26 mouse cellular contexts compared by ENCODE assay signal in genomic region chr5:90588104-90588503, GRCm38 (mm10). TPM values are rescaled to one million over a fixed set of nuclear protein-coding genes. Genes with fewer than 3 reads are reported as not detected.
DNase-seq lines count a peak whose midpoint lies in the region; ATAC-seq and TF ChIP-seq lines count a peak whose summit lies in the region.
"Had no signal": no experiment of that assay in that cellular context is flagged by ENCODE, and none has a peak within 500 bp of the region (broad histone marks: within the 10 kb centered on the region; RNA-seq: fewer than 3 reads in every experiment).

No protein-coding gene starts in this region.

- TF ChIP-seq RAD21 in CH12.LX (IDR thresholded peaks at IDR 0.05; ENCODE audit: low read depth, low read length) = no peak

- peaks cover 33% of the 10 kb centered on the region for H3K4me1 ChIP-seq in megakaryocyte, embryonic 14.5 days
- peaks cover 7 to 22% of the 10 kb centered on the region in 2 experiments for H3K4me1 ChIP-seq in CH12.LX (ENCODE audit: control insufficient read depth in 1 of 2, insufficient read depth in 2 of 2)
- H3K4me1 ChIP-seq: embryonic facial prominence, embryonic 10.5 days; embryonic facial prominence, embryonic 12.5 days; forebrain, embryonic 13.5 days had no signal

- H3K27ac ChIP-seq in CH12.LX (ENCODE audit: insufficient read depth, low read depth) = no peak overlapping the region
- H3K27ac ChIP-seq: embryonic facial prominence, embryonic 10.5 days; embryonic facial prominence, embryonic 12.5 days; forebrain, embryonic 13.5 days; forebrain, embryonic 15.5 days had no signal

- ATAC-seq in megakaryocyte, adult 5-6 weeks (ENCODE audit: poor library complexity, severe bottlenecking) = no peak

- peak; percentile 27 for DNase-seq in 3134 (ENCODE audit: extremely low read depth, insufficient read length, low spot score)
- DNase-seq in CH12.LX (ENCODE audit: extremely low read depth) = no peak
- DNase-seq in adrenal gland, postnatal 14 days = no peak
- no peak for DNase-seq in embryo, embryonic 9.5 days (ENCODE audit: extremely low spot score)
- DNase-seq: adrenal gland, adult 8-10 months; adrenal gland, postnatal 25 days; B cell, adult 2 months; cerebellum, adult 11 months; cerebellum, adult 18-20 months; cerebellum, adult 8-10 months; cerebellum, adult 9-11 months; cerebellum, postnatal 14 days; cerebellum, postnatal 36 days; embryo, embryonic 11 days had no signal

- TF ChIP-seq CTCF in CH12.LX (conservative IDR thresholded peaks at IDR 0.05 in 1 of 2, IDR thresholded peaks at IDR 0.05 in 1 of 2; ENCODE audit: low read depth in 2 of 2, low read length in 2 of 2) = no peak

- dilution Hi-C loops in CH12.LX (cut with MboI; ENCODE audit: extremely low pct_ligation_motif_present, extremely low pct_unique_long_range_greater_than_20kb, low sequenced_read_pairs) = no loop called here

- H3K9ac ChIP-seq in CH12.LX (ENCODE audit: insufficient read depth, low read depth) = no peak overlapping the region
- H3K9ac ChIP-seq: embryonic facial prominence, embryonic 12.5 days; forebrain, embryonic 13.5 days had no signal

- H3K4me3 ChIP-seq in megakaryocyte, embryonic 14.5 days (replicated peaks) = peak overlapping the region; percentile 73
- H3K4me3 ChIP-seq in CH12.LX (replicated peaks in 1 of 3; ENCODE audit: low read depth in 2 of 3, low read length in 2 of 3, poor library complexity in 1 of 3) = peak overlapping the region in 1 of 3 experiments; percentile 7

- no peak for TF ChIP-seq EP300 in CH12.LX (IDR thresholded peaks at IDR 0.05; ENCODE audit: low read length)

- TF ChIP-seq POLR2A in CH12.LX (IDR thresholded peaks at IDR 0.05; ENCODE audit: low read depth, low read length) = no peak

- H3K79me2 ChIP-seq in CH12.LX (replicated peaks; ENCODE audit: control insufficient read depth, extremely low read depth, insufficient read depth, poor library complexity, severe bottlenecking) = no peaks in the 10 kb centered on the region

- no peaks in the 10 kb centered on the region for H3K36me3 ChIP-seq in megakaryocyte, embryonic 14.5 days (replicated peaks; ENCODE audit: low read length)
- peaks cover 0 to 26% of the 10 kb centered on the region in 2 experiments for H3K36me3 ChIP-seq in CH12.LX (replicated peaks in 1 of 2; ENCODE audit: control insufficient read depth in 1 of 2, insufficient read depth in 1 of 2, low read length in 1 of 2)
- H3K36me3 ChIP-seq: embryonic facial prominence, embryonic 10.5 days; embryonic facial prominence, embryonic 12.5 days; forebrain, embryonic 15.5 days had no signal

- no peaks in the 10 kb centered on the region for H3K9me3 ChIP-seq in megakaryocyte, embryonic 14.5 days
- H3K9me3 ChIP-seq in CH12.LX (replicated peaks; ENCODE audit: low read length) = no peaks in the 10 kb centered on the region
- H3K9me3 ChIP-seq: embryonic facial prominence, embryonic 10.5 days; embryonic facial prominence, embryonic 12.5 days; forebrain, embryonic 13.5 days; forebrain, embryonic 15.5 days had no signal

- in situ Hi-C loops in CH12.LX (cut with MboI; ENCODE audit: low pct_ligation_motif_present, low pct_unique_long_range_greater_than_20kb, low sequenced_read_pairs) = no loop called here

- peak overlapping the region; percentile 21; the same call in 1 of the 2 replicates for H3K4me2 ChIP-seq in CH12.LX (ENCODE audit: insufficient read depth, low read depth, poor library complexity, severe bottlenecking)

- no peaks in the 10 kb centered on the region for H3K27me3 ChIP-seq in megakaryocyte, embryonic 14.5 days (replicated peaks)
- H3K27me3 ChIP-seq in CH12.LX (replicated peaks) = no peaks in the 10 kb centered on the region
- H3K27me3 ChIP-seq: embryonic facial prominence, embryonic 12.5 days; forebrain, embryonic 13.5 days; forebrain, embryonic 15.5 days; Patski had no signal

TF ChIP-seq in CH12.LX, 34 proteins besides CTCF, POLR2A, EP300 and RAD21:
- TF ChIP-seq HCFC1 (IDR thresholded peaks at IDR 0.05; ENCODE audit: low read depth, low read length) = no peak
- TF ChIP-seq CHD1 (IDR thresholded peaks at IDR 0.05; ENCODE audit: low read depth, low read length) = no peak
- TF ChIP-seq GABPA (IDR thresholded peaks at IDR 0.05; ENCODE audit: insufficient replicate concordance, low read depth, low read length) = no peak
- no peak for TF ChIP-seq KAT2A (IDR thresholded peaks at IDR 0.05; ENCODE audit: insufficient replicate concordance, low read length)

RNA-seq across cellular contexts. Expression of gene 5830473C10Rik, which starts 27.2 kb away (rescaled TPM):
- polyA plus RNA-seq in megakaryocyte, embryonic 14.5 days (2012; ENCODE audit: insufficient read depth, low replicate concordance) = 0.73 and 2.2 TPM in 2 replicates
- not detected in 2 replicates for total RNA-seq in megakaryocyte, adult 5-6 weeks (2015)
- not detected in 2 replicates for total RNA-seq in megakaryocyte, adult 5-6 weeks (2017)
- 1.6 and 2.0 TPM in 2 replicates for total RNA-seq in CH12.LX (2012; rRNA removed)
- total RNA-seq in CH12.LX (2014; rRNA removed) = 0.69 and 0.83 TPM in 2 replicates
- 3.8 and 4.5 TPM in 2 replicates for polyA plus RNA-seq in CH12.LX (2012; ENCODE audit: insufficient read length, low read depth)
- 0.45 and 5.9 TPM in 2 replicates for total RNA-seq in adrenal gland, postnatal 14 days (2021)
- total RNA-seq: adrenal gland, adult 18-20 months; adrenal gland, adult 8-10 months; adrenal gland, postnatal 25 days; ES-E14 had no signal
- polyA plus RNA-seq: activated CD4-positive, CD25-positive, alpha-beta regulatory T cell, adult 4 months; embryonic facial prominence, embryonic 10.5 days; forebrain, embryonic 11.5 days; forebrain, embryonic 13.5 days; forebrain, embryonic 15.5 days had no signal

RNA-seq across cellular contexts. Expression of gene Rassf6, which starts 52.4 kb away (rescaled TPM):
- not detected in 2 replicates for polyA plus RNA-seq in megakaryocyte, embryonic 14.5 days (2012; ENCODE audit: insufficient read depth, low replicate concordance)
- total RNA-seq in megakaryocyte, adult 5-6 weeks (2015) = not detected in 2 replicates
- not detected in 2 replicates for total RNA-seq in megakaryocyte, adult 5-6 weeks (2017)
- total RNA-seq in CH12.LX (2012; rRNA removed) (11.8 and 15.1 TPM in 2 replicates), CH12.LX (2014; rRNA removed) (24.5 and 26.3 TPM in 2 replicates)
- 18.3 and 22.4 TPM in 2 replicates for polyA plus RNA-seq in CH12.LX (2012; ENCODE audit: insufficient read length, low read depth)
- total RNA-seq in adrenal gland, postnatal 14 days (2021) = 3.1 and 3.5 TPM in 2 replicates
- total RNA-seq: common myeloid progenitor, adult 5-6 weeks had no signal
- polyA plus RNA-seq: forebrain, embryonic 13.5 days had no signal
